Mouse (Mus musculus) 3T3-L1 (cell line): Measurements from ENCODE around the gene Emc6.

ENCODE experiments used
- DNase-seq: peaks from one replicate; pipeline ENCODE4 v3.0.0-alpha.2; 2015; ENCODE audit warnings: low read depth, low spot score

Emc6 gene

GRCm38 (mm10) chr11:73176608-73177508 lies at the start of gene Emc6, which contains the start of gene Tax1bp3:
Gene Emc6 (minus strand): TSS chr11:73177037.
Gene Tax1bp3 (plus strand): TSS chr11:73177083.
- peak; percentile 98 for DNase-seq

- DNase-seq = no peak
These were observed 49.0 kb upstream of the Emc6 start for GRCm38 (mm10) chr11:73225856-73226255.

GRCm38 (mm10) chr11:73223966-73224365 lies 47.1 kb upstream of the Emc6 start:
- peak; percentile 63 for DNase-seq

- DNase-seq = no peak
These were observed 46.0 kb upstream of the Emc6 start for GRCm38 (mm10) chr11:73222846-73223245.

GRCm38 (mm10) chr11:73220651-73221050 lies 43.8 kb upstream of the Emc6 start:
- DNase-seq = peak; percentile 65

- DNase-seq = no peak
These were observed 42.8 kb upstream of the Emc6 start for GRCm38 (mm10) chr11:73219671-73220070.

GRCm38 (mm10) chr11:73213956-73214355 lies 37.1 kb upstream of the Emc6 start:
- DNase-seq = no peak

- DNase-seq = peak; percentile 20
These were observed 30.8 kb upstream of the Emc6 start for GRCm38 (mm10) chr11:73207621-73208020.

GRCm38 (mm10) chr11:73205194-73205593 lies 28.4 kb upstream of the Emc6 start:
- DNase-seq = no peak

GRCm38 (mm10) chr11:73203895-73204294 lies 27.1 kb upstream of the Emc6 start:
- no peak for DNase-seq

- DNase-seq = peak; percentile 36
These were observed 24.8 kb upstream of the Emc6 start for GRCm38 (mm10) chr11:73201597-73201996.

- peak; percentile 63 for DNase-seq
These were observed 24.2 kb upstream of the Emc6 start for GRCm38 (mm10) chr11:73201021-73201420.

GRCm38 (mm10) chr11:73199879-73200278 lies 23.0 kb upstream of the Emc6 start:
- no peak for DNase-seq

GRCm38 (mm10) chr11:73199230-73199712 lies 22.4 kb upstream of the Emc6 start, which contains the start of gene Shpk:
Gene Shpk (plus strand): TSS chr11:73199460.
- peak; percentile 96 for DNase-seq

- DNase-seq = peak; percentile 91
These were observed 21.9 kb upstream of the Emc6 start, which contains the start of gene Ctns for GRCm38 (mm10) chr11:73198603-73199229. Gene Ctns (minus strand): TSS chr11:73199042.

GRCm38 (mm10) chr11:73198190-73198589 lies 21.4 kb upstream of the Emc6 start:
- no peak for DNase-seq

- DNase-seq = no peak
These were observed 17.6 kb upstream of the Emc6 start for GRCm38 (mm10) chr11:73194444-73194843.

GRCm38 (mm10) chr11:73193047-73193446 lies 16.2 kb upstream of the Emc6 start:
- DNase-seq = peak; percentile 88

GRCm38 (mm10) chr11:73187231-73187630 lies 10.4 kb upstream of the Emc6 start:
- DNase-seq = no peak

- no peak for DNase-seq
These were observed 9.2 kb upstream of the Emc6 start for GRCm38 (mm10) chr11:73185872-73186615.

GRCm38 (mm10) chr11:73177895-73178294 lies 1.1 kb upstream of the Emc6 start:
- DNase-seq = peak; percentile 52

GRCm38 (mm10) chr11:73177509-73177875 lies 655 bp upstream of the Emc6 start:
- DNase-seq = peak; percentile 90
